Mouse (Mus musculus): ENCODE data around the gene Egfl8. TPM values are rescaled to one million over a fixed set of nuclear protein-coding genes. Genes with fewer than 3 reads are reported as not detected.

The Egfl8 gene
- polyA plus RNA-seq, 2 experiments: 8.7 to 11.3 TPM

- DNase-seq (ENCODE audit: low spot score) (no peak), ATAC-seq (ENCODE audit: low FRiP score, low read depth) (0 out of 2 replicates have a peak, but pooled peaks have one; percentile 0)
- H3K27ac ChIP-seq (replicated peaks; ENCODE audit: low read depth, low read length): peak overlapping the region; percentile 95
- H3K4me2 ChIP-seq (replicated peaks; ENCODE audit: low read depth, low read length, severe bottlenecking): peak overlapping the region; percentile 98
- H3K9me3 ChIP-seq (ENCODE audit: control insufficient read depth, low read length): no peaks in the 10 kb centered on the region
- no peak for TF ChIP-seq POLR2A (IDR thresholded peaks at IDR 0.05; ENCODE audit: borderline replicate concordance, extremely low read depth, insufficient read depth, insufficient read length)
- H3K4me3 ChIP-seq (replicated peaks; ENCODE audit: low read length): peak overlapping the region; percentile 75
- H3K4me1 ChIP-seq (ENCODE audit: control insufficient read depth, insufficient read depth, low read length): peaks cover 40% of the 10 kb centered on the region
- peak overlapping the region; percentile 90 for H3K9ac ChIP-seq (ENCODE audit: low read depth, low read length, severe bottlenecking)
- WGBS: 4% methylated on average over 19 of the region's 19 CpGs
- H3K36me3 ChIP-seq (ENCODE audit: control insufficient read depth, insufficient read depth, low read length): no peaks in the 10 kb centered on the region
- no peaks in the 10 kb centered on the region for H3K27me3 ChIP-seq (ENCODE audit: control insufficient read depth, insufficient read depth, low read length)
Observed at GRCm38 (mm10) chr17:34587814-34588213, 28.0 kb downstream of the Egfl8 start.

- H3K9ac ChIP-seq (ENCODE audit: low read depth, low read length, severe bottlenecking): peak overlapping the region; percentile 90
- peak; percentile 95 for DNase-seq (ENCODE audit: low spot score)
- peaks cover 40% of the 10 kb centered on the region for H3K4me1 ChIP-seq (ENCODE audit: control insufficient read depth, insufficient read depth, low read length)
- peak; percentile 84 for ATAC-seq (ENCODE audit: low FRiP score, low read depth)
- 0% methylated on average over 25 of the region's 50 CpGs for WGBS
- H3K4me2 ChIP-seq (replicated peaks; ENCODE audit: low read depth, low read length, severe bottlenecking): peak overlapping the region; percentile 98
- H3K36me3 ChIP-seq (ENCODE audit: control insufficient read depth, insufficient read depth, low read length): no peaks in the 10 kb centered on the region
- H3K27ac ChIP-seq (replicated peaks; ENCODE audit: low read depth, low read length): peak overlapping the region; percentile 95
- H3K4me3 ChIP-seq (replicated peaks; ENCODE audit: low read length): peak overlapping the region; percentile 75
- 0 out of 2 replicates have a peak, but pooled peaks have one; percentile 52 for TF ChIP-seq POLR2A (IDR thresholded peaks at IDR 0.05; ENCODE audit: borderline replicate concordance, extremely low read depth, insufficient read depth, insufficient read length)
- H3K27me3 ChIP-seq (ENCODE audit: control insufficient read depth, insufficient read depth, low read length): no peaks in the 10 kb centered on the region
- H3K9me3 ChIP-seq (ENCODE audit: control insufficient read depth, low read length): no peaks in the 10 kb centered on the region
Observed at GRCm38 (mm10) chr17:34587423-34587811, 28.4 kb downstream of the Egfl8 start.

- ATAC-seq (ENCODE audit: low FRiP score, low read depth) (peak; percentile 86), DNase-seq (ENCODE audit: low spot score) (peak; percentile 93)
- Histone ChIP-seq H3K27ac (replicated peaks; ENCODE audit: low read depth, low read length) (peak overlapping the region; percentile 95), H3K4me3 (replicated peaks; ENCODE audit: low read length) (peak overlapping the region; percentile 75), H3K27me3 (ENCODE audit: control insufficient read depth, insufficient read depth, low read length) (no peaks in the 10 kb centered on the region), H3K36me3 (ENCODE audit: control insufficient read depth, insufficient read depth, low read length) (no peaks in the 10 kb centered on the region), H3K4me1 (ENCODE audit: control insufficient read depth, insufficient read depth, low read length) (peaks cover 40% of the 10 kb centered on the region), H3K9me3 (ENCODE audit: control insufficient read depth, low read length) (no peaks in the 10 kb centered on the region), H3K4me2 (replicated peaks; ENCODE audit: low read depth, low read length, severe bottlenecking) (peak overlapping the region; percentile 98), H3K9ac (ENCODE audit: low read depth, low read length, severe bottlenecking) (peak overlapping the region; percentile 90)
- peak; percentile 55; the same call in 1 of the 2 replicates for TF ChIP-seq POLR2A (IDR thresholded peaks at IDR 0.05; ENCODE audit: borderline replicate concordance, extremely low read depth, insufficient read depth, insufficient read length)
- WGBS: 2% methylated on average over 35 of the region's 38 CpGs
Observed at GRCm38 (mm10) chr17:34586796-34587422, 28.9 kb downstream of the Egfl8 start.

GRCm38 (mm10) chr17:34585877-34586771 is 29.6 kb downstream of the Egfl8 start:
- DNase-seq (ENCODE audit: low spot score): no peak
- Histone ChIP-seq H3K27me3 (ENCODE audit: control insufficient read depth, insufficient read depth, low read length) (no peaks in the 10 kb centered on the region), H3K9ac (ENCODE audit: low read depth, low read length, severe bottlenecking) (peak overlapping the region; percentile 90), H3K4me1 (ENCODE audit: control insufficient read depth, insufficient read depth, low read length) (peaks cover 36% of the 10 kb centered on the region), H3K36me3 (ENCODE audit: control insufficient read depth, insufficient read depth, low read length) (no peaks in the 10 kb centered on the region), H3K4me2 (replicated peaks; ENCODE audit: low read depth, low read length, severe bottlenecking) (peak overlapping the region; percentile 98), H3K9me3 (ENCODE audit: control insufficient read depth, low read length) (no peaks in the 10 kb centered on the region), H3K4me3 (replicated peaks; ENCODE audit: low read length) (peak overlapping the region; percentile 75), H3K27ac (replicated peaks; ENCODE audit: low read depth, low read length) (peak overlapping the region; percentile 95)
- 24% methylated on average over 32 of the region's 32 CpGs for WGBS
- 0 out of 2 replicates have a peak, but pooled peaks have one; percentile 0 for ATAC-seq (ENCODE audit: low FRiP score, low read depth)
- 0 out of 2 replicates have a peak, but pooled peaks have one; percentile 4 for TF ChIP-seq POLR2A (IDR thresholded peaks at IDR 0.05; ENCODE audit: borderline replicate concordance, extremely low read depth, insufficient read depth, insufficient read length)

GRCm38 (mm10) chr17:34585121-34585520 is 30.6 kb downstream of the Egfl8 start:
- 96% methylated on average over 8 of the region's 8 CpGs for WGBS
- DNase-seq (ENCODE audit: low spot score) (no peak), ATAC-seq (ENCODE audit: low FRiP score, low read depth) (no peak)
- TF ChIP-seq POLR2A (IDR thresholded peaks at IDR 0.05; ENCODE audit: borderline replicate concordance, extremely low read depth, insufficient read depth, insufficient read length): no peak
- Histone ChIP-seq H3K27ac (replicated peaks; ENCODE audit: low read depth, low read length) (no peak overlapping the region), H3K9ac (ENCODE audit: low read depth, low read length, severe bottlenecking) (no peak overlapping the region), H3K4me3 (replicated peaks; ENCODE audit: low read length) (no peak overlapping the region), H3K4me1 (ENCODE audit: control insufficient read depth, insufficient read depth, low read length) (peaks cover 29% of the 10 kb centered on the region), H3K36me3 (ENCODE audit: control insufficient read depth, insufficient read depth, low read length) (no peaks in the 10 kb centered on the region), H3K4me2 (replicated peaks; ENCODE audit: low read depth, low read length, severe bottlenecking) (no peak overlapping the region), H3K27me3 (ENCODE audit: control insufficient read depth, insufficient read depth, low read length) (no peaks in the 10 kb centered on the region), H3K9me3 (ENCODE audit: control insufficient read depth, low read length) (no peaks in the 10 kb centered on the region)
